Mouse (Mus musculus) stomach, postnatal 0 days (tissue): Measurements from ENCODE around the gene Nfasc.

Source experiments
- CTCF ChIP-seq: IDR thresholded peaks from 2 replicates; pipeline ENCODE4 v1.5.1; 2016; ENCODE audit warnings: antibody characterized with exemption, low read depth, mild to moderate bottlenecking, moderate library complexity
- EP300 ChIP-seq: optimal IDR thresholded peaks from 2 replicates; pipeline ENCODE3; 2016; ENCODE audit warnings: antibody characterized with exemption

- no peak for TF ChIP-seq CTCF
- no peak for TF ChIP-seq EP300
Observed at GRCm38 (mm10) chr1:132626125-132626756, 115.4 kb downstream of the Nfasc start.
